Mouse (Mus musculus) kidney, postnatal 0 days (tissue): Measurements from ENCODE around the gene Nrsn1. TPM values are rescaled to one million over a fixed set of nuclear protein-coding genes. Genes with fewer than 3 reads are reported as not detected.

Experiments
- ATAC-seq: fragments of 200-750 bp; cut with Nextera tagmentation; replicated peaks from 2 replicates; pipeline ENCODE4 v1.8.0; 2017; ENCODE audit warnings: low read depth, moderate number of reproducible peaks, moderate TSS enrichment, moderate library complexity; ENCODE audit not compliant: low FRiP score
- DNase-seq: peaks from one replicate; pipeline ENCODE4 v3.0.0-alpha.2; 2016; ENCODE audit warnings: low spot score
- H3K27ac ChIP-seq: fragments of 300-500 bp; sonication (generic); 2 replicates; pipeline ENCODE4 v1.5.1; 2014; ENCODE audit warnings: mild to moderate bottlenecking
- H3K27me3 ChIP-seq: fragments of 300-500 bp; sonication (generic); 2 replicates; pipeline ENCODE4 v1.6.1; 2014; ENCODE audit warnings: low read length, mixed read lengths; ENCODE audit not compliant: insufficient read depth
- H3K36me3 ChIP-seq: fragments of 300-500 bp; sonication (generic); 2 replicates; pipeline ENCODE4 v1.6.1; 2014; ENCODE audit warnings: low read length, mixed read lengths; ENCODE audit not compliant: insufficient read depth
- H3K4me1 ChIP-seq: fragments of 300-500 bp; sonication (generic); replicated peaks from 2 replicates; pipeline ENCODE4 v1.6.1; 2014; ENCODE audit warnings: antibody characterized with exemption, low read length, mixed read lengths; ENCODE audit not compliant: insufficient read depth
- H3K4me2 ChIP-seq: fragments of 300-500 bp; sonication (generic); 2 replicates; pipeline ENCODE4 v1.6.1; 2014; ENCODE audit warnings: mild to moderate bottlenecking, low read length, moderate library complexity, mixed read lengths
- H3K4me3 ChIP-seq: fragments of 300-500 bp; sonication (generic); replicated peaks from 2 replicates; pipeline ENCODE4 v1.5.1; 2014; ENCODE audit warnings: low read depth, low read length
- H3K9ac ChIP-seq: fragments of 300-500 bp; sonication (generic); 2 replicates; pipeline ENCODE4 v1.6.1; 2014; ENCODE audit warnings: low read depth, low read length
- H3K9me3 ChIP-seq: fragments of 300-500 bp; sonication (generic); replicated peaks from 2 replicates; pipeline ENCODE4 v1.6.1; 2016; ENCODE audit warnings: low read length, inconsistent platforms, mixed read lengths
- CTCF ChIP-seq: IDR thresholded peaks from 2 replicates; pipeline ENCODE4 v1.5.1; 2016; ENCODE audit warnings: antibody characterized with exemption, low read depth, mild to moderate bottlenecking, moderate library complexity
- WGBS: fragments of 180-500 bp; shearing (Covaris S2); extraction: QIAGEN DNeasy Blood & Tissue Kit; methylation state at CpG from one replicate; pipeline ENCODE4 v1.1.7; 2014; 5-methylcytosine and 5-hydroxymethylcytosine counted together
- polyA plus RNA-seq: library from polyadenylated mRNA; unstranded; fragments of >200 nt; fragmentation: Nextera tagmentation; extraction: Ambion mirVana; gene quantifications from 2 replicates; pipeline ENCODE4 v1.2.1, GENCODE M21; 2015

Nrsn1 gene
- polyA plus RNA-seq, 1 experiment from 2014 or later: 0.25 TPM

- no peaks in the 10 kb centered on the region for H3K4me1 ChIP-seq
- peak; percentile 26 for DNase-seq
- TF ChIP-seq CTCF: no peak
Measured at GRCm38 (mm10) chr13:25269569-25270268, 583 bp downstream of the Nrsn1 start.

GRCm38 (mm10) chr13:25269039-25269438 lies 1.3 kb downstream of the Nrsn1 start:
- peak; percentile 72; the same call in 1 of the 2 replicates for ATAC-seq
- Histone ChIP-seq H3K36me3 (no peaks in the 10 kb centered on the region), H3K9ac (no peak overlapping the region), H3K4me1 (no peaks in the 10 kb centered on the region), H3K4me2 (no peak overlapping the region), H3K9me3 (no peaks in the 10 kb centered on the region), H3K4me3 (no peak overlapping the region), H3K27ac (no peak overlapping the region), H3K27me3 (no peaks in the 10 kb centered on the region)
- peak; percentile 88 for DNase-seq
- no peak for TF ChIP-seq CTCF
- whole genome bisulfite sequencing: 2% methylated on average over 2 of the region's 2 CpGs

More at GRCm38 (mm10) chr13:25269569-25270268, 583 bp downstream of the Nrsn1 start:
- Histone ChIP-seq H3K27ac (no peak overlapping the region), H3K9ac (no peak overlapping the region), H3K4me3 (peak overlapping the region; percentile 28), H3K36me3 (no peaks in the 10 kb centered on the region), H3K9me3 (no peaks in the 10 kb centered on the region), H3K4me2 (peak overlapping the region; percentile 69), H3K27me3 (no peaks in the 10 kb centered on the region)
- WGBS: 3% methylated on average over 42 of the region's 42 CpGs
- ATAC-seq: peak; percentile 68; the same call in 1 of the 2 replicates

- no peak overlapping the region for H3K4me2 ChIP-seq
- H3K4me1 ChIP-seq: no peaks in the 10 kb centered on the region
- H3K4me3 ChIP-seq: no peak overlapping the region
- DNase-seq (no peak), ATAC-seq (no peak)
- H3K36me3 ChIP-seq: no peaks in the 10 kb centered on the region
- no peak overlapping the region for H3K9ac ChIP-seq
- 28% methylated on average over 4 of the region's 4 CpGs for WGBS
- no peaks in the 10 kb centered on the region for H3K9me3 ChIP-seq
- no peak overlapping the region for H3K27ac ChIP-seq
- H3K27me3 ChIP-seq: no peaks in the 10 kb centered on the region
- TF ChIP-seq CTCF: no peak
Measured at GRCm38 (mm10) chr13:25262748-25263147, 7.6 kb downstream of the Nrsn1 start.

- Histone ChIP-seq H3K9ac (no peak overlapping the region), H3K27ac (no peak overlapping the region), H3K4me2 (no peak overlapping the region), H3K9me3 (no peaks in the 10 kb centered on the region), H3K4me3 (no peak overlapping the region), H3K36me3 (no peaks in the 10 kb centered on the region), H3K27me3 (no peaks in the 10 kb centered on the region), H3K4me1 (no peaks in the 10 kb centered on the region)
- WGBS: 81% methylated on average over 6 of the region's 6 CpGs
- ATAC-seq (no peak), DNase-seq (no peak)
- no peak for TF ChIP-seq CTCF
Measured at GRCm38 (mm10) chr13:25257608-25258007, 12.7 kb downstream of the Nrsn1 start.

GRCm38 (mm10) chr13:25254478-25255263 lies 15.6 kb downstream of the Nrsn1 start:
- Histone ChIP-seq H3K9me3 (no peaks in the 10 kb centered on the region), H3K27me3 (no peaks in the 10 kb centered on the region), H3K27ac (no peak overlapping the region), H3K36me3 (no peaks in the 10 kb centered on the region), H3K4me1 (no peaks in the 10 kb centered on the region), H3K9ac (no peak overlapping the region), H3K4me2 (no peak overlapping the region), H3K4me3 (no peak overlapping the region)
- ATAC-seq (no peak), DNase-seq (peak; percentile 67)
- TF ChIP-seq CTCF: no peak
- 41% methylated on average over 9 of the region's 9 CpGs for WGBS

GRCm38 (mm10) chr13:25251893-25252292 lies 18.4 kb downstream of the Nrsn1 start:
- Histone ChIP-seq H3K9ac (no peak overlapping the region), H3K4me3 (no peak overlapping the region), H3K9me3 (no peaks in the 10 kb centered on the region), H3K27ac (no peak overlapping the region), H3K4me2 (no peak overlapping the region), H3K27me3 (no peaks in the 10 kb centered on the region), H3K36me3 (no peaks in the 10 kb centered on the region), H3K4me1 (no peaks in the 10 kb centered on the region)
- TF ChIP-seq CTCF: no peak
- ATAC-seq: no peak
- 85% methylated on average over 1 of the region's 1 CpGs for WGBS
- no peak for DNase-seq
